Mouse (Mus musculus) monocyte, adult 5-6 weeks (primary cell): ENCODE results near the gene Cacna2d3. TPM values are rescaled to one million over a fixed set of nuclear protein-coding genes. Genes with fewer than 3 reads are reported as not detected.

ENCODE experiments used
- ATAC-seq: fragments of 153-309, 156-312 bp; replicated peaks from 2 replicates; pipeline ENCODE4 v1.8.0; 2017; ENCODE audit warnings: mild to moderate bottlenecking; ENCODE audit not compliant: low TSS enrichment, insufficient number of reproducible peaks, severe bottlenecking, poor library complexity, low FRiP score
- total RNA-seq: library from RNA; stranded (forward); fragments of 200-1000, 200-491, 200-594 nt; gene quantifications from 3 replicates; pipeline ENCODE4 v1.2.3, GENCODE M21; 2017

The Cacna2d3 gene
- total RNA-seq, 1 experiment from 2014 or later = 0.48 TPM

DNA sequence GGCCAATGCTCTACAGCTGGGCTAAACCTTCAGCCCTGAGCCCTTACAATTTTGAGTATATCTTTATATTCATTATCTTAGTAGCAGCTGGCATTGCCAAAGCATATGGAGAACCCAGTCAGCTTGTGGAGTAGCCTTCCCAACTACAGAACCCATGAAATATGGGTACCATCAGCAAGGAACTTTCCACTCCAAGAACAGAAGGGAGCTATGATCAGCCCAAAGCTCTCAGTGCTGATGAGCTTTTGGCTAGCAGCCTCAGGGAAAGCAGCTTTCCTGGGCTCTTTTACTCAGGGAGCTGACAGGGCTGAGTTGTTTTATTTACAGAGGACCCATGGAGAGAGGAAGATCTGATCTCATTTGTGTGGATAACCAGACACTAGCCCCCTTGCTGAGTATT lies 661.0 kb downstream of the Cacna2d3 start:
- ATAC-seq = no peak

GRCm38 (mm10) chr14:29051951-29052835 lies 669.5 kb downstream of the Cacna2d3 start:
- no peak for ATAC-seq

- no peak for ATAC-seq
Measured at GRCm38 (mm10) chr14:29042355-29042754, 679.3 kb downstream of the Cacna2d3 start.

DNA sequence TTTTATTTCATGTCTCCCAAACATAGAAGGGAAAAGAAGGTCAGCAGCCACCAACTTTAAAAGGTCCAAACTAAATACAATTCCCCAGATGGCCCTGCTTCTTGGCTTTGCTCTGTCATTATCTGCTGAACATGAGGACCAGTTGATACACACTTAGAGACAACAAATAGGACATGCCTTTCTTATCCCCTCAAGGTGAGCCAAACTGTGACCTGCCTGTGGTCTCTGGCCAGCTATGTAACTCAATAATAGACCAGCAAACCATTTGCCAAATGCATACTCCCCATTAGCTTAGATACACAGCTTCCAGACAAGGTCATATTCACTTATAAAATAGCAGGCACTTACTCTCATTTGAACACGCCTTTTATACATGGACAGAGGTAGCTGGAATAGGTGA lies 680.2 kb downstream of the Cacna2d3 start:
- no peak for ATAC-seq

- ATAC-seq = no peak
Measured at GRCm38 (mm10) chr14:29040606-29041364, 680.9 kb downstream of the Cacna2d3 start.

GRCm38 (mm10) chr14:29038246-29038645 lies 683.4 kb downstream of the Cacna2d3 start:
- ATAC-seq = no peak

- ATAC-seq = no peak
Measured at GRCm38 (mm10) chr14:29031858-29032395, 689.7 kb downstream of the Cacna2d3 start.

GRCm38 (mm10) chr14:29030519-29030918 lies 691.1 kb downstream of the Cacna2d3 start:
- no peak for ATAC-seq

DNA sequence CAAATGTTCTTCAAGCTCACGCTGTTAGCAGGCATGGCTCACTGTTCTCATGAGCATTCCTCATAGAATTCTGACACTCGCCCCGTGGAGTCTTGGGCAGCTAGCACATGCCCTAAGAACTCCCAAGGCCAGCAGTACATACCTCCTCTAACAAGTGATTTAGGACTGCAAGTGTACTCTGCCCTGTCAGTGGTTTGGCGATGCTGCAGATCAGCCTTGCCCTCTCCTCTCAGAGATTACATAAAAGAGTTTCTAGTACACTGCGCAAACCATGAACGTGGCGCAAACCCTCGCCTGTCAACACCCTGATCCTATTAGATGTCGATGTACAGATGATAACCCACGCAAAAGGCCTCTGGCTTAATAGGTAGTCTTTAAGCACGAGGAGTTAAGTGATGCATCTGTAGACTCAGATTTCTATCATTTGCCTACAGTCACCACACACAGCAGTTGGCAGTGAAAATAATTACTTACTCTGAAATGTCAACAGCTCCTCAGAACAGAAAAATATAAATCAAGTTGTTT lies 691.7 kb downstream of the Cacna2d3 start:
- ATAC-seq = no peak

DNA sequence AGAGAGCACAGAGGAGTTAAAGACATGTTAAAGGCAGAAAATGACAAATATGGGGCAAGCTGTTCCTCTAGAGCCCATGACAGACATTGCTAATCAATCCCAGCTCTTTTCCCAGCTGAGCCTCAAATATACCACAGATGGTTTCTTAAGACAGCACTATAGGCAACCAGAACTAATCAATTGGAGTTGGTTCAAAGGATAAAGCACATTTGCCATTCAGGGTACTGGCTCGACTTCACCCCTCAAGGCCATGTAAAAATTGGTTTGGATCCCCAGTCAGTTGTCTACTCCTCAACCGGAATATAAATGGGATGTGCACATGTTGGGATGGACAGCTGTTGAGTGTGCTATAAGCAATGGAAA lies 692.6 kb downstream of the Cacna2d3 start:
- no peak for ATAC-seq

GRCm38 (mm10) chr14:29028391-29029106 lies 693.1 kb downstream of the Cacna2d3 start:
- no peak for ATAC-seq

GRCm38 (mm10) chr14:29027276-29027675 lies 694.4 kb downstream of the Cacna2d3 start:
- no peak for ATAC-seq

DNA sequence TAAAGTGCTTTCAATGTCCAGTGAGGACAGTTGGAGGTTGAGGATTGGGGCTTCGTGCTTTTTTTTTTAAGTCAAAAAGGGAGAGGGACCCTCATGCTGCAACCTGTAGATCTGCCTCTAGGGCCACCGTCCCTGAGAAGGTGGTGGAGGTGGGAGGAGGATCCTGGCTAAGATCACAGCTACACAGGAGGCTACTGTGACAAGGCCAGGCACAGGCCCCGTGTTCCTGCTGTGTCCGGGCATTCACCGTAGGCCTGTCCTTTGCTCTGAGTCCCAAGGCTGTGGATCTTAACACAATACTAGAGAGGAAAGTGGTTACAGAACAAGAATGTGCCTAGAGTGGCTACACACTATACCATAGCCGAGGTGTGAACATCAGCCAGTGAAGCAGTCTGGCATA lies 696.3 kb downstream of the Cacna2d3 start:
- no peak for ATAC-seq

DNA sequence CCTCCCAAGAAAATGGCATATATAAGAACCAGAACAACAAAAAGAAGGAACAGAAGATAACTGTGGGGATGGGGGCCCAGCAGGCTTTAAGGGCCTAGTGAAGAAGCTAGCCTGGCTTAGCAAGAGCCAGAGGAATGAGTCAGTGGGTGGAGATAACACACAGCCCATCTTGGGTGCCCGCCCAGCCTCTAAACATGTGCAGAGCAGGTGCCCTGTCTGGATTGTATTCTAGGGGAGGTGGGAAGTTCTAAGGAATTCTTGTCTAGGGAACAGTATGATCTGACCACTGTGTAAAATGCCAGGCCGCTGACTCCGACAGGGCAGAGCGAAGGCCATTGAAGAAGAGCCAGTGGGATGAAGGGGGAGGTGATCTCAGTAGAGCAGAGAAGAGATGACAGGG lies 698.4 kb downstream of the Cacna2d3 start:
- ATAC-seq = no peak

DNA sequence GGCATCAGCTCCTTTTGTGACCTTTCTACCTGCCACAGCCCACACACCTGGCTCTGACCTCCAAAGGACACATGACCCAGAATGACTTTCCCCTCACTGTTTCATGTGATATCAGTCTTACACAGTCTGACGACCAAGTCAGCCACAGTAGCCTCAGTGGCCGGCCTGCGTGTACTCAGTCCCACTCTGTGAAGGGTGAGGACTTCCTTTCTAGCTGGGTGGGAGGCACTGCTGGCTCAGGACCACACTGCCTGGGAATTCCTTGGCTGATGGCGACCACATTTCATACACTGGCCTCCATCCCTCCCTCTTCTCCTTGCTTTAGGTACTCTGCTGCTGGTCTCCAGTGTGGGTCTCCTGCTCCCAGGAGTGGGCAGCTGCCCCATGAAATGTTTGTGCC lies 700.4 kb downstream of the Cacna2d3 start:
- ATAC-seq = no peak

GRCm38 (mm10) chr14:29018316-29019000 lies 703.2 kb downstream of the Cacna2d3 start:
- ATAC-seq = no peak

DNA sequence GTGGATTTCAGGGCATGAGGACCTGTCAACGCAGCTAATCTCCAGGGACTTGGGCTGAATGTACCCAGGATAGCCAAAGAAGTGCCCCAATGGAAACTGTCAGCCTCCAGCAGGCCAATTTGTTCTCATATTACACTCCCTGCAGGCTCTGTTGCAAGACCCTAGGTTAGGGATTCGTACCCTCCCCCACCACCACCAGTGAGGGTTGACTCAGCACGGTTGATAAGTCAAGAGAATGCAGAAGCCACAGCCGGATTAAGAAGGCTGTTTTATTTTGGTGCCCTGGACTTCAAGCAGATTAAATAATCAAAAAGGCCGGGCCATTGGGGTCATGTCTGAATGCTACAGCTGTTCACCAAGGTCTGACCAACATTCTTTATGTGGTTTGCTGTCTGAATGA lies 703.8 kb downstream of the Cacna2d3 start, which contains the start of gene Lrtm1:
TSS of gene Lrtm1 (plus strand) at position 326 of the 400 bp plus-strand sequence.
- ATAC-seq = no peak

DNA sequence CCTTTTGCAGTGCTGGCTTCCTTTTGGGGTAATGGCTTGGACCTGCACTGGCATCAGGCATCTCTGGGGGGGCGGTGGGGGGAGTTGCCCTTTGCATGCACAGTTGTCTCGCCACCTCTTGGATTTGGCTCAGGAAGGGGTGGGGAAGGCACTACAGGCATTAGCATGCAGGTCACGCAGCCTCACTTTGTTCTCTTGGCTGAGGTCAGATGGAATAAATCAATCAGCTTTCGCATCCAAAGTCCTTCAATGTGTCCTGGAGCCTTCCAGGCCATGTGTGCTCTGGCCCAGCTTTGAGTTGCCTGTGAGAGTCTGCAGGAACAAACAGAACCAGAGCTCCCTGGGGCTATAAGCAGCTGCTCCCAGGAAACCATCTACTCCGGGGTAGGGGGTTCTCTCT lies 705.8 kb downstream of the Cacna2d3 start:
- ATAC-seq = no peak
